Mouse (Mus musculus) erythroblast, embryonic 14.5 days (primary cell): Measurements from ENCODE around the gene Kcnma1.

Experiments
- GATA1 ChIP-seq: IDR thresholded peaks from 2 replicates; pipeline ENCODE4 v1.6.1; 2012; ENCODE audit warnings: low read length, inconsistent platforms, mixed read lengths
- TAL1 ChIP-seq: IDR thresholded peaks from 3 replicates; pipeline ENCODE4 v1.6.1; 2012; ENCODE audit warnings: low read length, inconsistent platforms, mixed read lengths

GRCm38 (mm10) chr14:23458560-23458959 lies 555.7 kb downstream of the Kcnma1 start:
- no peak for TF ChIP-seq GATA1
- no peak for TF ChIP-seq TAL1
